Mouse (Mus musculus) neural tube, embryonic 14.5 days (tissue): Measurements from ENCODE around the gene Lasp1. TPM values are rescaled to one million over a fixed set of nuclear protein-coding genes. Genes with fewer than 3 reads are reported as not detected.
A peak's percentile ranks its signal among the peaks of the same experiment; 100 is the strongest.

Experiments
- ATAC-seq: fragments of 200-750 bp; cut with Nextera tagmentation; 2 replicates; pipeline ENCODE4 v1.8.0; 2017; ENCODE audit warnings: low read depth, mild to moderate bottlenecking, moderate TSS enrichment, moderate library complexity
- H3K27ac ChIP-seq: fragments of 300-500 bp; sonication (generic); 2 replicates; pipeline ENCODE4 v1.5.1; 2014; ENCODE audit warnings: low read depth, mild to moderate bottlenecking, control low read depth, low read length, moderate library complexity, mixed read lengths
- H3K27me3 ChIP-seq: fragments of 300-500 bp; sonication (generic); 2 replicates; pipeline ENCODE4 v1.6.1; 2014; ENCODE audit warnings: low read length; ENCODE audit not compliant: control insufficient read depth, insufficient read depth
- H3K36me3 ChIP-seq: fragments of 300-500 bp; sonication (generic); 2 replicates; pipeline ENCODE4 v1.6.1; 2014; ENCODE audit warnings: low read length, mixed read lengths; ENCODE audit not compliant: control insufficient read depth, insufficient read depth
- H3K4me1 ChIP-seq: fragments of 300-500 bp; sonication (generic); 2 replicates; pipeline ENCODE4 v1.6.1; 2014; ENCODE audit warnings: low read length; ENCODE audit not compliant: control insufficient read depth, insufficient read depth
- H3K4me2 ChIP-seq: fragments of 300-500 bp; sonication (generic); 2 replicates; pipeline ENCODE4 v1.6.1; 2014; ENCODE audit warnings: mild to moderate bottlenecking, low read depth, low read length, control low read depth
- H3K4me3 ChIP-seq: fragments of 300-500 bp; sonication (generic); 2 replicates; pipeline ENCODE4 v1.5.1; 2014; ENCODE audit warnings: low read depth, low read length, control low read depth, mixed read lengths
- H3K9ac ChIP-seq: fragments of 300-500 bp; sonication (generic); replicated peaks from 2 replicates; pipeline ENCODE4 v1.6.1; 2014; ENCODE audit warnings: low read depth, mild to moderate bottlenecking, control low read depth, low read length, mixed read lengths
- H3K9me3 ChIP-seq: fragments of 300-500 bp; sonication (generic); 2 replicates; pipeline ENCODE4 v1.6.1; 2016; ENCODE audit warnings: low read length; ENCODE audit not compliant: control insufficient read depth
- WGBS: fragments of 180-500 bp; shearing (Covaris S2); extraction: QIAGEN DNeasy Blood & Tissue Kit; methylation state at CpG from one replicate; pipeline ENCODE4 v1.1.7; 2014; 5-methylcytosine and 5-hydroxymethylcytosine counted together
- polyA plus RNA-seq: library from polyadenylated mRNA; unstranded; fragments of >200 nt; fragmentation: Nextera tagmentation; extraction: Ambion mirVana; gene quantifications from 2 replicates; pipeline ENCODE4 v1.2.1, GENCODE M21; 2014

Lasp1 gene
- polyA plus RNA-seq, 1 experiment from 2014 or later, result 82.9 TPM

DNA sequence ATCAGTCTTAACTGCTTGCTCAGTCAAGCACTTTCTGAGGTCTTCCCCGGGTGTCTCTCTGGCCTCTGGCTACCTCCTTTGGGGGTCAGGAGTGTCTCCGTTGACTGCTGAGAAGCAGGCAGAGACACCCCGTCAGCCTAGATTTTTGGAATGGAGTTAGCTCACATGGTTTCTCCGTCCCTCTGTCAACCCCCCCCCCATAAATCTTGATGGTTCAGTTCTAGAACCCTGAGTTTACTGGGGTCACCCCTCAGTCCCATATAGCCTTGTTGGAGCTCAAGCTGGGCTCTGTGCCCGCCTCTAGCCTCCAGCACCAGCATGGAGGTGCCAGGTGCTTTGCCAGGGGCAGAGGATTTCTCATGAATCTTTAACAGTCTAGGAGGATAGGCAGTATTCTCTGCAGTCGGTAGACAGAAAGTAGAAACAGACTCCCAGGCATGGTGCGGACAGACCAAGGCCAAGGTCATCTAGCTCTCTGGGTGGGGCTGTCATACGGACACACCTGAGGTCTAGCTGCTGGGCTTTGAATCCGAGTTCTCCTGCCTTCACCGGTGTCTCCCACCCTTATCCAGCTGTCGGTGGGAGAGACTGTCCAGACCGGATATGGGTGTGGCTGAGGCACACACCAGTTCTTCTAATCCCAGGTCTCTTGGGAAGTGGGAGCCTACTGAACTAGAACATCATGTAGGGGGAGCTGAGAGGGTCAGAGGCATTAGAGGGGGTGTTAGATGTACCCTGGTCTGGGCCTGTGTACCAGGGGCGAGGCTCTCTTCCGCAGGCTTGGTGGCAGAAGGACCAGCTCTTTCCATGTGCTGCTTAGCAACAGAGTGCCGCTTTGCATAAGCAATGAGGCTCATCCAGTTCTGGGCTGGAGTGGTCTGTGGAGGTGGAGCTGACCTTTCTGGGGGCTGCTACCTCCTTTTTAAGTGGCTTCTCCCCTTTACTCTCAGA lies 7.1 kb downstream of the Lasp1 start:
- H3K4me3 ChIP-seq, result no peak overlapping the region
- peaks cover 64% of the 10 kb centered on the region for H3K4me1 ChIP-seq
- peak overlapping the region; percentile 41 for H3K27ac ChIP-seq
- H3K9ac ChIP-seq, result no peak overlapping the region
- no peaks in the 10 kb centered on the region for H3K27me3 ChIP-seq
- 28% methylated on average over 15 of the region's 15 CpGs for WGBS
- peak; percentile 25; the same call in 1 of the 2 replicates for ATAC-seq
- peaks cover 17% of the 10 kb centered on the region for H3K36me3 ChIP-seq
- H3K4me2 ChIP-seq, result peak overlapping the region; percentile 4; the same call in 1 of the 2 replicates
- H3K9me3 ChIP-seq, result no peaks in the 10 kb centered on the region

DNA sequence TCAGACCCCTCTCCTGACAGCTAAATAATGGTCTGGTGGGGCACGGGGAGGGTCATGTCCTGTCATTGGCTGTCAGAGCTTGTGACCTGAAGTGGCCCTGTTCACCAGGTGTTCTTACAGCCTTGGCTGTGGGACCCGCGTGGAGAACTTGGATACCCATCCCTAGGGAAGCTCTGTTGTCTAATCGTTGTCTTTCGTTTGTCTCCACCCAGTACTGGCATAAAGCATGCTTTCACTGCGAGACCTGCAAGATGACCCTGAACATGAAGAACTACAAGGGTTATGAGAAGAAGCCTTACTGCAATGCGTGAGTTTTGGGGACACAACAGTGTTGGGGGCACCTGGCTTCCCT lies 7.8 kb downstream of the Lasp1 start:
- Histone ChIP-seq H3K4me3 (no peak overlapping the region), H3K9ac (no peak overlapping the region), H3K4me2 (no peak overlapping the region), H3K9me3 (no peaks in the 10 kb centered on the region), H3K27me3 (no peaks in the 10 kb centered on the region), H3K36me3 (peaks cover 17% of the 10 kb centered on the region), H3K27ac (no peak overlapping the region), H3K4me1 (peaks cover 61% of the 10 kb centered on the region)
- 61% methylated on average over 7 of the region's 7 CpGs for WGBS
- ATAC-seq, result no peak

- Histone ChIP-seq H3K27ac (no peak overlapping the region), H3K9ac (no peak overlapping the region), H3K36me3 (peaks cover 17% of the 10 kb centered on the region), H3K4me1 (peaks cover 61% of the 10 kb centered on the region), H3K4me3 (no peak overlapping the region), H3K4me2 (no peak overlapping the region), H3K27me3 (no peaks in the 10 kb centered on the region), H3K9me3 (no peaks in the 10 kb centered on the region)
- WGBS, result 54% methylated on average over 6 of the region's 6 CpGs
- no peak for ATAC-seq
Measured at GRCm38 (mm10) chr11:97807626-97808025, 8.8 kb downstream of the Lasp1 start.

- Histone ChIP-seq H3K27ac (no peak overlapping the region), H3K36me3 (peaks cover 17% of the 10 kb centered on the region)
- ATAC-seq, result no peak
Measured at GRCm38 (mm10) chr11:97808093-97808492, 9.3 kb downstream of the Lasp1 start.

DNA sequence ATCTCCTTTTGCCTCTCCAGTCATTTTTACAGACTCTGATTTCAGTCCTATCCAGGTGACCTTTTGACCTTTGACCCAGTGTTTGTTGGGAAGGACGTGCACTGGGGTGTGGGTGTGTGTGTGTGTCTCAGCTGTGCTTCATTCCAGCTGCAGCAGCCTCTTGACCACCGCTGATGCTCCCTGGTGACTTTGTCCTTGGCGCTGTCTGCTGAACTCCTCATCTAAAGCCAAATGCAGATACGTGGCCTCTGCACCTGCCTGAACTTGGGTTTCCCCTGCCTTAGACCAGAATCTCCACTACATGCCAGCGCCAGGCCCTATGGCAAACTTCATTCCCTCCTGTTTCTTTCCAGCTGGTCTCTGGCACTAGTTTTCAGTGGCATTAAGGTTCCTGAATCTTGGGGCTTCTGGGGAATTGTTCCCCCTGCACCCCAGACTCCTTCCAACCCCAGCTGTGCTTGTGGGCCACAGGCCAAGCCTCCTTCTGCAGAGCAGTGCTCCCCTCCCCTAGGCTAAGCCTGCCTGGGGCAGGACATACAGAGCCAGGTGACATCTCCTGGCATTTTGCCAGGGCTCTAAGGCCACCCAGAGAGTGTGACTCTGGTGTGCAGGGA lies 9.9 kb downstream of the Lasp1 start:
- WGBS, result 44% methylated on average over 5 of the region's 5 CpGs
- H3K4me3 ChIP-seq, result no peak overlapping the region
- H3K36me3 ChIP-seq, result peaks cover 20% of the 10 kb centered on the region
- no peak for ATAC-seq
- H3K9me3 ChIP-seq, result no peaks in the 10 kb centered on the region
- H3K4me1 ChIP-seq, result peaks cover 68% of the 10 kb centered on the region
- H3K4me2 ChIP-seq, result no peak overlapping the region
- H3K27ac ChIP-seq, result peak overlapping the region; percentile 22; the same call in 1 of the 2 replicates
- H3K9ac ChIP-seq, result no peak overlapping the region
- H3K27me3 ChIP-seq, result no peaks in the 10 kb centered on the region

More at GRCm38 (mm10) chr11:97808093-97808492, 9.3 kb downstream of the Lasp1 start:
- H3K4me2 ChIP-seq, result no peak overlapping the region
- 56% methylated on average over 2 of the region's 2 CpGs for WGBS
- no peak overlapping the region for H3K4me3 ChIP-seq
- H3K9ac ChIP-seq, result no peak overlapping the region
- H3K9me3 ChIP-seq, result no peaks in the 10 kb centered on the region
- no peaks in the 10 kb centered on the region for H3K27me3 ChIP-seq
- H3K4me1 ChIP-seq, result peaks cover 65% of the 10 kb centered on the region

- Histone ChIP-seq H3K9ac (no peak overlapping the region), H3K4me2 (no peak overlapping the region)
- WGBS, result 71% methylated on average over 7 of the region's 7 CpGs
Measured at GRCm38 (mm10) chr11:97809235-97810121, 10.7 kb downstream of the Lasp1 start.

GRCm38 (mm10) chr11:97810356-97810755 lies 11.6 kb downstream of the Lasp1 start:
- 85% methylated on average over 7 of the region's 7 CpGs for WGBS
- H3K36me3 ChIP-seq, result peaks cover 24% of the 10 kb centered on the region
- no peak overlapping the region for H3K9ac ChIP-seq
- no peak overlapping the region for H3K4me3 ChIP-seq
- ATAC-seq, result no peak
- no peaks in the 10 kb centered on the region for H3K27me3 ChIP-seq
- H3K27ac ChIP-seq, result no peak overlapping the region
- peaks cover 57% of the 10 kb centered on the region for H3K4me1 ChIP-seq
- H3K9me3 ChIP-seq, result no peaks in the 10 kb centered on the region
- H3K4me2 ChIP-seq, result no peak overlapping the region

More at GRCm38 (mm10) chr11:97809235-97810121, 10.7 kb downstream of the Lasp1 start:
- Histone ChIP-seq H3K4me1 (peaks cover 64% of the 10 kb centered on the region), H3K27ac (no peak overlapping the region), H3K27me3 (no peaks in the 10 kb centered on the region), H3K9me3 (no peaks in the 10 kb centered on the region), H3K36me3 (peaks cover 20% of the 10 kb centered on the region), H3K4me3 (no peak overlapping the region)
- ATAC-seq, result no peak

- Histone ChIP-seq H3K9ac (no peak overlapping the region), H3K9me3 (no peaks in the 10 kb centered on the region), H3K27me3 (no peaks in the 10 kb centered on the region), H3K27ac (no peak overlapping the region), H3K4me2 (no peak overlapping the region), H3K4me1 (peaks cover 51% of the 10 kb centered on the region), H3K4me3 (no peak overlapping the region), H3K36me3 (peaks cover 29% of the 10 kb centered on the region)
- 20% methylated on average over 3 of the region's 3 CpGs for WGBS
- no peak for ATAC-seq
Measured at GRCm38 (mm10) chr11:97810970-97811369, 12.2 kb downstream of the Lasp1 start.
